Mouse (Mus musculus) heart, adult 2 months (tissue): ENCODE measurements around the gene Mrtfa. TPM values are rescaled to one million over a fixed set of nuclear protein-coding genes. Genes with fewer than 3 reads are reported as not detected.

Experiments used
- DNase-seq, 2 experiments: peaks; one replicate each; pipeline ENCODE4 v3.0.0; 2021
- H3K27ac ChIP-seq: fragments of 200-600 bp; 2 replicates; pipeline ENCODE4 v1.8.1; 2022
- H3K27me3 ChIP-seq: fragments of 200-500 bp; 2 replicates; pipeline ENCODE4 v1.6.1; 2012; ENCODE audit warnings: mild to moderate bottlenecking, low read length, inconsistent platforms, mixed read lengths; ENCODE audit not compliant: control insufficient read depth, insufficient read depth
- H3K36me3 ChIP-seq: fragments of 200-500 bp; 2 replicates; pipeline ENCODE4 v1.6.1; 2012; ENCODE audit warnings: low read length, inconsistent platforms; ENCODE audit not compliant: control insufficient read depth, insufficient read depth
- H3K4me1 ChIP-seq: fragments of 200-500 bp; 2 replicates; pipeline ENCODE4 v1.6.1; 2011; ENCODE audit warnings: low read length; ENCODE audit not compliant: control insufficient read depth, insufficient read depth
- H3K4me3 ChIP-seq: fragments of 200-600 bp; 2 replicates; pipeline ENCODE4 v1.8.1; 2022
- H3K79me2 ChIP-seq: fragments of 200-500 bp; replicated peaks from 2 replicates; pipeline ENCODE4 v1.6.1; 2012; ENCODE audit warnings: mild to moderate bottlenecking, inconsistent platforms, low read length, moderate library complexity, mixed read lengths; ENCODE audit not compliant: control insufficient read depth, insufficient read depth
- H3K9ac ChIP-seq: fragments of 200-500 bp; 2 replicates; pipeline ENCODE4 v1.6.1; 2012; ENCODE audit warnings: low read depth, mild to moderate bottlenecking, control low read depth, inconsistent platforms, low read length, mixed read lengths
- CTCF ChIP-seq: fragments of 200-600 bp; IDR thresholded peaks from 2 replicates; pipeline ENCODE4 v1.8.1; 2022; ENCODE audit warnings: antibody characterized with exemption, mild to moderate bottlenecking, moderate library complexity
- EP300 ChIP-seq: fragments of 200-500 bp; IDR thresholded peaks from 2 replicates; pipeline ENCODE4 v1.6.1; 2011; ENCODE audit warnings: low read depth, low read length, control low read depth; ENCODE audit not compliant: insufficient read depth
- POLR2A ChIP-seq: fragments of 200-500 bp; IDR thresholded peaks from 2 replicates; pipeline ENCODE4 v1.6.1; 2011; ENCODE audit warnings: mild to moderate bottlenecking, low read depth, low read length, control low read depth; ENCODE audit not compliant: insufficient read depth
- WGBS: fragments of 180-500 bp; shearing (Covaris S2); methylation state at CpG from one replicate; pipeline ENCODE4 v1.1.7; 2018; 5-methylcytosine and 5-hydroxymethylcytosine counted together
- intact Hi-C: fragments of 180-260 bp; cut with DNase I; formaldehyde crosslinking; loops from one replicate; pipeline ENCODE4 v1.15.1; 2025
- polyA plus RNA-seq: library from polyadenylated mRNA; depleted of rRNA; stranded (reverse); fragments of >200 nt; gene quantifications from 2 replicates; pipeline ENCODE4 v1.2.3, GENCODE M21; 2012
- total RNA-seq, 2 experiments: library from RNA; stranded (reverse); gene quantifications; 2 replicates each; pipeline ENCODE4 v1.2.3; 2021

The Mrtfa gene
- total and polyA plus RNA-seq, 3 experiments = 7.2 to 11.0 (median 9.0) TPM

- no peak overlapping the region for H3K4me3 ChIP-seq
- no peak overlapping the region for H3K27ac ChIP-seq
- H3K79me2 ChIP-seq = no peaks in the 10 kb centered on the region
- H3K27me3 ChIP-seq = no peaks in the 10 kb centered on the region
- H3K4me1 ChIP-seq = no peaks in the 10 kb centered on the region
- H3K9ac ChIP-seq = no peak overlapping the region
- no peaks in the 10 kb centered on the region for H3K36me3 ChIP-seq
- WGBS = 72% methylated on average over 15 of the region's 15 CpGs
- DNase-seq = peak in 1 of 2 experiments; percentile 20
- no peak for TF ChIP-seq CTCF
- intact Hi-C loops = no loop called here
Measured at GRCm38 (mm10) chr15:81212976-81213375, 22.4 kb upstream of the Mrtfa start.

- Histone ChIP-seq H3K79me2 (no peaks in the 10 kb centered on the region), H3K27ac (no peak overlapping the region), H3K9ac (no peak overlapping the region), H3K4me1 (no peaks in the 10 kb centered on the region), H3K27me3 (no peaks in the 10 kb centered on the region), H3K36me3 (no peaks in the 10 kb centered on the region), H3K4me3 (no peak overlapping the region)
- no peak for DNase-seq
- TF ChIP-seq EP300 (no peak), POLR2A (no peak), CTCF (no peak)
- 53% methylated on average over 5 of the region's 5 CpGs for whole genome bisulfite sequencing
- intact Hi-C loops = no loop called here
Measured at GRCm38 (mm10) chr15:81210496-81210895, 19.9 kb upstream of the Mrtfa start.

GRCm38 (mm10) chr15:81202462-81202861 is 11.9 kb upstream of the Mrtfa start:
- WGBS = 96% methylated on average over 5 of the region's 5 CpGs
- Histone ChIP-seq H3K36me3 (no peaks in the 10 kb centered on the region), H3K27me3 (no peaks in the 10 kb centered on the region), H3K4me1 (peaks cover 2% of the 10 kb centered on the region), H3K79me2 (no peaks in the 10 kb centered on the region), H3K27ac (no peak overlapping the region), H3K9ac (no peak overlapping the region), H3K4me3 (no peak overlapping the region)
- intact Hi-C loops = no loop called here
- DNase-seq = no peak
- TF ChIP-seq EP300 = no peak
- TF ChIP-seq CTCF = no peak
- TF ChIP-seq POLR2A = no peak

- peak overlapping the region; percentile 24; the same call in 1 of the 2 replicates for H3K9ac ChIP-seq
- H3K4me1 ChIP-seq = peaks cover 2% of the 10 kb centered on the region
- no peaks in the 10 kb centered on the region for H3K27me3 ChIP-seq
- H3K4me3 ChIP-seq = 0 out of 2 replicates have a peak overlapping the region, but pooled peaks have one; percentile 11
- WGBS = 6% methylated on average over 4 of the region's 4 CpGs
- no peaks in the 10 kb centered on the region for H3K36me3 ChIP-seq
- intact Hi-C loops = loop anchor here (1.0 to 10.0 kb wide), 3 partner anchors 127 to 945 kb away; partner anchors contain the start of gene Atf4
- H3K79me2 ChIP-seq = no peaks in the 10 kb centered on the region
- H3K27ac ChIP-seq = no peak overlapping the region
- DNase-seq = peak; percentile 36 to 50
- TF ChIP-seq CTCF (peak; percentile 81), EP300 (no peak)
Measured at GRCm38 (mm10) chr15:81199372-81199959, 8.9 kb upstream of the Mrtfa start.

GRCm38 (mm10) chr15:81198447-81198846 is 7.9 kb upstream of the Mrtfa start:
- TF ChIP-seq EP300 = no peak
- TF ChIP-seq POLR2A = no peak
- peak; percentile 33 for TF ChIP-seq CTCF
- H3K36me3 ChIP-seq = no peaks in the 10 kb centered on the region
- DNase-seq = no peak
- H3K27me3 ChIP-seq = no peaks in the 10 kb centered on the region
- no peak overlapping the region for H3K9ac ChIP-seq
- peaks cover 2% of the 10 kb centered on the region for H3K4me1 ChIP-seq
- H3K79me2 ChIP-seq = no peaks in the 10 kb centered on the region
- H3K27ac ChIP-seq = no peak overlapping the region
- 95% methylated on average over 5 of the region's 5 CpGs for WGBS
- intact Hi-C loops = loop anchor here (2.0 to 10.0 kb wide), 2 partner anchors 126 to 944 kb away; partner anchors contain the start of gene Atf4
- H3K4me3 ChIP-seq = no peak overlapping the region

GRCm38 (mm10) chr15:81197197-81197596 is 6.6 kb upstream of the Mrtfa start:
- H3K79me2 ChIP-seq = no peaks in the 10 kb centered on the region
- H3K36me3 ChIP-seq = no peaks in the 10 kb centered on the region
- peaks cover 2% of the 10 kb centered on the region for H3K4me1 ChIP-seq
- WGBS = 85% methylated on average over 10 of the region's 10 CpGs
- H3K27me3 ChIP-seq = no peaks in the 10 kb centered on the region
- no peak overlapping the region for H3K4me3 ChIP-seq
- no peak overlapping the region for H3K9ac ChIP-seq
- TF ChIP-seq CTCF = no peak
- TF ChIP-seq EP300 = no peak
- no peak for TF ChIP-seq POLR2A
- no peak overlapping the region for H3K27ac ChIP-seq
- intact Hi-C loops = loop anchor here (10.0 kb wide), 1 partner anchor 942 kb away; the partner anchor contains the start of gene Atf4
- no peak for DNase-seq
